8 mouse cellular contexts compared by ENCODE assay signal in genomic region chr9:48737911-48738310, GRCm38 (mm10).
DNase-seq lines count a peak whose midpoint lies in the region; ATAC-seq and TF ChIP-seq lines count a peak whose summit lies in the region.

No protein-coding gene starts in this region.

- DNase-seq in heart, adult 2 months = no peak
- no peak for DNase-seq in heart, postnatal 4 days
- no peak for DNase-seq in lung, postnatal 4 days
- DNase-seq in hindbrain, postnatal 0 days (ENCODE audit: low spot score) = no peak
- DNase-seq in thymus, postnatal 36 days = no peak
- DNase-seq in right cerebral cortex, postnatal 4 days = no peak

- no peaks in the 10 kb centered on the region for H3K27me3 ChIP-seq in heart, adult 2 months (ENCODE audit: control insufficient read depth, insufficient read depth, low read length)
- no peaks in the 10 kb centered on the region for H3K27me3 ChIP-seq in lung, embryonic 16.5 days (ENCODE audit: control insufficient read depth, insufficient read depth, low read depth, low read length)
- H3K27me3 ChIP-seq in hindbrain, postnatal 0 days (ENCODE audit: insufficient read depth, low read length) = no peaks in the 10 kb centered on the region
- 0 out of 2 replicates have a peak, but pooled peaks cover 10% of the 10 kb centered on the region for H3K27me3 ChIP-seq in stomach, embryonic 15.5 days (replicated peaks)

- no peak for TF ChIP-seq CTCF in heart, adult 2 months (IDR thresholded peaks at IDR 0.05)
- no peak for TF ChIP-seq CTCF in hindbrain, postnatal 0 days (IDR thresholded peaks at IDR 0.05; ENCODE audit: low read depth)

- WGBS in heart, adult 2 months = 9% methylated on average over 2 of the region's 2 CpGs
- 7% methylated on average over 2 of the region's 2 CpGs for WGBS in lung, embryonic 16.5 days
- 11% methylated on average over 2 of the region's 2 CpGs for WGBS in hindbrain, postnatal 0 days
- 33% methylated on average over 2 of the region's 2 CpGs for WGBS in stomach, embryonic 15.5 days

- TF ChIP-seq EP300 in heart, adult 2 months (IDR thresholded peaks at IDR 0.05; ENCODE audit: insufficient read depth, low read depth, low read length) = no peak

- no peak for TF ChIP-seq POLR2A in heart, adult 2 months (IDR thresholded peaks at IDR 0.05; ENCODE audit: insufficient read depth, low read depth, low read length)

- H3K4me1 ChIP-seq in heart, adult 2 months (ENCODE audit: control insufficient read depth, insufficient read depth, low read length) = peaks cover 57% of the 10 kb centered on the region
- peaks cover 74% of the 10 kb centered on the region for H3K4me1 ChIP-seq in lung, embryonic 16.5 days (replicated peaks; ENCODE audit: control insufficient read depth, insufficient read depth, low read length)
- peaks cover 57% of the 10 kb centered on the region for H3K4me1 ChIP-seq in hindbrain, postnatal 0 days (ENCODE audit: insufficient read depth, low read length)
- H3K4me1 ChIP-seq in stomach, embryonic 15.5 days = peaks cover 49% of the 10 kb centered on the region

- H3K9ac ChIP-seq in heart, adult 2 months (ENCODE audit: low read depth, low read length) = peak overlapping the region; percentile 47; the same call in 1 of the 2 replicates
- peak overlapping the region; percentile 50 for H3K9ac ChIP-seq in lung, embryonic 16.5 days (ENCODE audit: low read length)
- H3K9ac ChIP-seq in hindbrain, postnatal 0 days (replicated peaks; ENCODE audit: low read length) = no peak overlapping the region
- H3K9ac ChIP-seq in stomach, embryonic 15.5 days = no peak overlapping the region

- H3K79me2 ChIP-seq in heart, adult 2 months (replicated peaks; ENCODE audit: control insufficient read depth, insufficient read depth, low read length) = no peaks in the 10 kb centered on the region

- peak overlapping the region; percentile 97 for H3K27ac ChIP-seq in heart, adult 2 months
- H3K27ac ChIP-seq in lung, embryonic 16.5 days (ENCODE audit: low read length) = peak overlapping the region; percentile 91
- peak overlapping the region; percentile 79 for H3K27ac ChIP-seq in hindbrain, postnatal 0 days
- H3K27ac ChIP-seq in stomach, embryonic 15.5 days = peak overlapping the region; percentile 73; the same call in 1 of the 2 replicates

- H3K4me2 ChIP-seq in lung, embryonic 16.5 days (ENCODE audit: low read depth, low read length) = peak overlapping the region; percentile 41
- H3K4me2 ChIP-seq in hindbrain, postnatal 0 days (ENCODE audit: low read depth, low read length) = peak overlapping the region; percentile 47
- H3K4me2 ChIP-seq in stomach, embryonic 15.5 days = peak overlapping the region; percentile 40; the same call in 1 of the 2 replicates

- peaks cover 52% of the 10 kb centered on the region for H3K36me3 ChIP-seq in heart, adult 2 months (ENCODE audit: control insufficient read depth, insufficient read depth, low read length)
- H3K36me3 ChIP-seq in lung, embryonic 16.5 days (ENCODE audit: control insufficient read depth, insufficient read depth, low read length) = no peaks in the 10 kb centered on the region
- H3K36me3 ChIP-seq in hindbrain, postnatal 0 days (ENCODE audit: insufficient read depth, low read length) = no peaks in the 10 kb centered on the region
- no peaks in the 10 kb centered on the region for H3K36me3 ChIP-seq in stomach, embryonic 15.5 days

- H3K9me3 ChIP-seq in lung, embryonic 16.5 days (ENCODE audit: control insufficient read depth, low read length) = no peaks in the 10 kb centered on the region
- no peaks in the 10 kb centered on the region for H3K9me3 ChIP-seq in hindbrain, postnatal 0 days (ENCODE audit: low read length)
- no peaks in the 10 kb centered on the region for H3K9me3 ChIP-seq in stomach, embryonic 15.5 days

- intact Hi-C loops in heart, adult 2 months (cut with DNase I) = loop anchor here (1.0 kb wide), 2 partner anchors 15 to 89 kb away; no protein-coding TSS in a partner anchor

- H3K4me3 ChIP-seq in heart, adult 2 months = no peak overlapping the region
- no peak overlapping the region for H3K4me3 ChIP-seq in lung, embryonic 16.5 days (ENCODE audit: low read length)
- no peak overlapping the region for H3K4me3 ChIP-seq in hindbrain, postnatal 0 days (ENCODE audit: low read length)
- no peak overlapping the region for H3K4me3 ChIP-seq in stomach, embryonic 15.5 days (replicated peaks)

- no peak for ATAC-seq in lung, embryonic 16.5 days (ENCODE audit: low read depth)
- no peak for ATAC-seq in hindbrain, postnatal 0 days
- ATAC-seq in stomach, embryonic 15.5 days (ENCODE audit: insufficient read depth, low FRiP score, low read depth) = no peak

Comparison
In these comparisons a context has a peak if more than half of its experiments do, and no peak if none do; other contexts are left out.
1. H3K9ac ChIP-seq: peak in heart, adult 2 months (single experiment) and lung, embryonic 16.5 days (single experiment); none in hindbrain, postnatal 0 days (single experiment) and stomach, embryonic 15.5 days (single experiment).
2. Peak in every context shown above with its lines, with median percentiles within 50 percentile points of each other: H3K27ac ChIP-seq and H3K4me2 ChIP-seq.